Mouse (Mus musculus) stomach, postnatal 0 days (tissue): ENCODE measurements around the gene Myadm. TPM values are rescaled to one million over a fixed set of nuclear protein-coding genes. Genes with fewer than 3 reads are reported as not detected.
A peak's percentile ranks its signal among the peaks of the same experiment; 100 is the strongest.

Experiments used
- ATAC-seq: fragments of 200-750 bp; cut with Nextera tagmentation; 2 replicates; pipeline ENCODE4 v1.8.0; 2017; ENCODE audit not compliant: low FRiP score, low TSS enrichment
- DNase-seq: peaks from one replicate; pipeline ENCODE4 v3.0.0-alpha.2; 2016; ENCODE audit warnings: low spot score
- H3K27ac ChIP-seq: fragments of 300-500 bp; sonication (generic); replicated peaks from 2 replicates; pipeline ENCODE4 v1.5.1; 2014; ENCODE audit warnings: mild to moderate bottlenecking, control low read depth
- H3K27me3 ChIP-seq: fragments of 300-500 bp; sonication (generic); 2 replicates; pipeline ENCODE4 v1.6.1; 2014; ENCODE audit warnings: low read length; ENCODE audit not compliant: control insufficient read depth, insufficient read depth
- H3K36me3 ChIP-seq: fragments of 300-500 bp; sonication (generic); 2 replicates; pipeline ENCODE4 v1.6.1; 2014; ENCODE audit warnings: low read length, mixed read lengths; ENCODE audit not compliant: control insufficient read depth, insufficient read depth
- H3K4me1 ChIP-seq: fragments of 300-500 bp; sonication (generic); replicated peaks from 2 replicates; pipeline ENCODE4 v1.6.1; 2014; ENCODE audit warnings: antibody characterized with exemption; ENCODE audit not compliant: control insufficient read depth, insufficient read depth
- H3K4me2 ChIP-seq: fragments of 300-500 bp; sonication (generic); replicated peaks from 2 replicates; pipeline ENCODE4 v1.6.1; 2014; ENCODE audit warnings: low read depth, mild to moderate bottlenecking, control low read depth, moderate library complexity
- H3K4me3 ChIP-seq: fragments of 300-500 bp; sonication (generic); 2 replicates; pipeline ENCODE4 v1.5.1; 2014; ENCODE audit warnings: low read depth, low read length, control low read depth
- H3K9ac ChIP-seq: fragments of 300-500 bp; sonication (generic); 2 replicates; pipeline ENCODE4 v1.6.1; 2014; ENCODE audit warnings: mild to moderate bottlenecking, low read length, control low read depth, mixed read lengths
- H3K9me3 ChIP-seq: fragments of 300-500 bp; sonication (generic); 2 replicates; pipeline ENCODE4 v1.6.1; 2016; ENCODE audit warnings: low read length; ENCODE audit not compliant: control insufficient read depth
- CTCF ChIP-seq: IDR thresholded peaks from 2 replicates; pipeline ENCODE4 v1.5.1; 2016; ENCODE audit warnings: antibody characterized with exemption, low read depth, mild to moderate bottlenecking, moderate library complexity
- EP300 ChIP-seq: optimal IDR thresholded peaks from 2 replicates; pipeline ENCODE3; 2016; ENCODE audit warnings: antibody characterized with exemption
- WGBS: fragments of 180-500 bp; shearing (Covaris S2); extraction: QIAGEN DNeasy Blood & Tissue Kit; methylation state at CpG from one replicate; pipeline ENCODE4 v1.1.7; 2014; 5-methylcytosine and 5-hydroxymethylcytosine counted together
- polyA plus RNA-seq: library from polyadenylated mRNA; unstranded; fragments of >200 nt; fragmentation: Nextera tagmentation; extraction: Ambion mirVana; gene quantifications from 2 replicates; pipeline ENCODE4 v1.2.1, GENCODE M21; 2015

Myadm gene
- polyA plus RNA-seq, 1 experiment from 2014 or later = 94.0 TPM

DNA sequence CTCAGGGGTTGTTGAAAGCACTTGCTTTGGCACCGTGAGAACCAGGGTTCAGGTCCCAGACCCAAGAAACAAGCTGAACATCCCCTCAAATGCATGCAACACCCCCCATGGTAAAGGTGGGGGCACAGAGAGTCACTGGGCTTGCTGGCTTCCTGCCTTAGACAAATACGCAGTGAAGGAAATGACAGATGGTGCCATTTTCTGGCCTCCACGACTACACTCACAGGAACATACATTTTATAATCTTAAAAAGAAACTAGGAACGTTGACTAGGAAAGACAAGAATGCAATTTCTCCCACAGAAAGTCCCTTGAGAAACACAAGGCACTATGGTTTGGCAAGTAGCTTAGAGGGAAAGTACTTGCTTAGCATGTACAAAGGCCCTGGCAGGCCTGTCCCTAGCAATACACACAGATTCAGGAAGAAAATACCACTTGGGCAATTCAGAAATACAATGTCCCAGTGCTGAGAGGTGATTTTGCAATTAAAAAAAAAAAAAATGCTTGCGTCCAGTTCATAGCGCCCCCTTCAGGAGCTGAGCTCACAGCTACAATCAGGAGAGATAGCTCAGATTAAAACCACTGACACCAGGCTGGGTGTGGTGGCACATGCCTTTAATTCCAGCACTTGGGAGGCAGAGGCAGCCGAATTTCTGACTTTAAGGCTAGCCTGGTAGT, 11.2 kb downstream of the Myadm start:
- Histone ChIP-seq H3K4me2 (no peak overlapping the region), H3K27ac (no peak overlapping the region), H3K4me1 (0 out of 2 replicates have a peak, but pooled peaks cover 5% of the 10 kb centered on the region), H3K9ac (no peak overlapping the region), H3K4me3 (no peak overlapping the region), H3K9me3 (no peaks in the 10 kb centered on the region), H3K36me3 (peaks cover 24% of the 10 kb centered on the region), H3K27me3 (no peaks in the 10 kb centered on the region; the same call in 1 of the 2 replicates)
- ATAC-seq (no peak), DNase-seq (no peak)
- TF ChIP-seq EP300 = no peak
- TF ChIP-seq CTCF = peak; percentile 62
- WGBS = 50% methylated on average over 7 of the region's 7 CpGs

DNA sequence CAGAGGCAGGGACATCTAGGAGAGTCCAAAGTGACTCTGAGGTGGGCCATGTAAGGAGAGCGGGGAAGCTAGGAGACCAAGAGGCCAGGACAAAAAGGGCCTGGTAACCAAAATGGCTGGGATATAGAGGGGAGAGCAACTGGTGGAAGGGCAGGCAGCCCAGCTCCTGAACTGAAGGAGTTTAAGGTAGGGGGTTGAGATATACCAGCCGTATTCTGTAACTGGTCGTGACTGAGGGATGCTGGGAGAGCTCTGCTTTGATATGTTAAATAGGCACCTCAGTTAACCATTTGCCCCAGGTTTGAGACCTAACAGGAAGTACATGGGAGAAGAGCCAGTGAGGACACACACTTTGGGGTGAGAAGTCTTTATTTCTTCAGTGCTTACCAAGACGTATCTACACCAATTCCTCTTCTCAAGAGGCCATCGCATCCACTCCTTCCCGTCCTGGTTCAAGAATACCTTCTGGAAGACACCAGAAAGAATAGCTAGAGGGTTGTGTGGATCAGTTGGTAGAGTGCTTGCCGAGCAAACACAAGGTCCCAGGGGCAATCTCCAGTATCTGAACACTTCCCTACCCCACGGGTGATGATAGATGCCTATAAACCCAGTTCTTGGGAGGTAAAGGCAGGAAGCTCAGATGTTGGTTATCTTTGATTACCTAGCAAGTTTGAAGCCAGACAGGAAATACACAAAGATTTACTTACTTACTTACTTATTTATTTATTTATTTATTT, 12.2 kb downstream of the Myadm start:
- Histone ChIP-seq H3K4me1 (0 out of 2 replicates have a peak, but pooled peaks cover 5% of the 10 kb centered on the region), H3K4me2 (no peak overlapping the region), H3K27ac (no peak overlapping the region), H3K9ac (no peak overlapping the region), H3K9me3 (no peaks in the 10 kb centered on the region), H3K36me3 (peaks cover 24% of the 10 kb centered on the region), H3K27me3 (no peaks in the 10 kb centered on the region; the same call in 1 of the 2 replicates), H3K4me3 (no peak overlapping the region)
- TF ChIP-seq CTCF (no peak), EP300 (no peak)
- no peak for ATAC-seq
- 62% methylated on average over 8 of the region's 8 CpGs for WGBS
- DNase-seq = no peak

DNA sequence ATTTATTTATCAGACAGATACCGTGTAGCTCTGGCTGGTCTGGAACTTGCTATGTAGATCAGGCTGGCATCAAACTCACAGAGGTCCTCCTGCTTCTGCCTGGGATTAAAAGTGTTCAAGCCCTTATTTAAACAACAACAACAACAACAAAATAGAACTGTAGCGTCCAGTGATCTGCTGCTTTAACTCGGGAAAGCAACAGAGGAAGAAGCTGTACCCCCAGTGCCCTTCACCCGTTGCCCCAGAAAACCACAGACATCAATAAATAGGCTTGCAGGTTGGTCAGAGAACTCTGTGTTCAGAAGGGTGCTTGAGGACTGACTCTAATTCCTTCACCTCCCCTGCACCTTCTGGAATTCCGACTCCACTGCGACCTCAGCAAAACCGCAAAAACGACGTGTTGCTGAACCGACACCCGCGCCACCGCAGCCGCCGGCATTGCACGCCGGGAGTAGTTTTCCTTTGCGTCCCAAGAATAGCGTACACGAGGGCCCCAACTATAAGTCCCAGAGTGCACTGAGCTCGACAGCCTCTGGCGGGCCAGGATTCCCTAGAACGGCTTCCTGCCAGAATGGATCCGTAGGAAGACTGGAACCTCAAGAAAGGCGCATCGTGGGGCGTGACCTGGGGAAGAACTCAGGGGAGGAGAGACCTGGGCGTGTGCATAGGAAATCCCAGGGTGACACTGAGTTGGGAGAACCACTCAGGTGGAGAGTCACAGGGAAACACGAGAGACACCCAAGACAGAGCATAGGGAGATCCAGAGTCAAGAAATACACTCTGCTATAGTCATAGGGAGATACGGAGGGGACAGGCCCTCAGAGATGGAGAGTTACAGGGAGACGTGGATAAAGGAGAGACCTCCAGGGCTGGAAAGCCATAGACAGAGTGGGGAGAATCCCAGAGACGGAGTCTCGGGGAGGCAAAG, 13.0 kb downstream of the Myadm start:
- Histone ChIP-seq H3K9me3 (no peaks in the 10 kb centered on the region), H3K27ac (peak overlapping the region; percentile 13; the same call in 1 of the 2 replicates), H3K27me3 (no peaks in the 10 kb centered on the region; the same call in 1 of the 2 replicates), H3K4me2 (peak overlapping the region; percentile 59), H3K36me3 (peaks cover 20% of the 10 kb centered on the region), H3K4me1 (0 out of 2 replicates have a peak, but pooled peaks cover 5% of the 10 kb centered on the region), H3K4me3 (peak overlapping the region; percentile 29), H3K9ac (peak overlapping the region; percentile 47)
- TF ChIP-seq EP300 (no peak), CTCF (no peak)
- WGBS = 10% methylated on average over 33 of the region's 33 CpGs
- ATAC-seq (peak; percentile 38; the same call in 1 of the 2 replicates), DNase-seq (peak; percentile 60)

- 0 out of 2 replicates have a peak, but pooled peaks cover 5% of the 10 kb centered on the region for H3K4me1 ChIP-seq
- H3K4me3 ChIP-seq = peak overlapping the region; percentile 29
- no peaks in the 10 kb centered on the region for H3K9me3 ChIP-seq
- 4% methylated on average over 16 of the region's 16 CpGs for WGBS
- H3K27me3 ChIP-seq = no peaks in the 10 kb centered on the region; the same call in 1 of the 2 replicates
- 0 out of 2 replicates have a peak, but pooled peaks have one; percentile 8 for ATAC-seq
- no peak for DNase-seq
- peak overlapping the region; percentile 47 for H3K9ac ChIP-seq
- H3K4me2 ChIP-seq = peak overlapping the region; percentile 59
- TF ChIP-seq CTCF (peak; percentile 80), EP300 (no peak)
- H3K36me3 ChIP-seq = peaks cover 12% of the 10 kb centered on the region
- H3K27ac ChIP-seq = peak overlapping the region; percentile 13; the same call in 1 of the 2 replicates
Measured at GRCm38 (mm10) chr7:3302556-3303275, 13.8 kb downstream of the Myadm start.
